Mouse (Mus musculus) liver, embryonic 14.5 days (tissue): ENCODE measurements around the gene Olfr1012.

Experiments
- CTCF ChIP-seq: IDR thresholded peaks from 2 replicates; pipeline ENCODE4 v1.5.1; 2016; ENCODE audit warnings: antibody characterized with exemption, low read depth, control low read depth
- EP300 ChIP-seq: IDR thresholded peaks from 2 replicates; pipeline ENCODE4 v1.6.1; 2016; ENCODE audit warnings: antibody characterized with exemption, low read depth

- no peak for TF ChIP-seq CTCF
- no peak for TF ChIP-seq EP300
Observed at GRCm38 (mm10) chr2:85792331-85792730, 29.8 kb upstream of the Olfr1012 start.
